Mouse (Mus musculus): Measurements from ENCODE around the gene Islr. TPM values are rescaled to one million over a fixed set of nuclear protein-coding genes. Genes with fewer than 3 reads are reported as not detected.
A peak's percentile ranks its signal among the peaks of the same experiment; 100 is the strongest.

The Islr gene
- polyA plus RNA-seq, 1 experiment from 2014 or later = 4.6 TPM

DNA sequence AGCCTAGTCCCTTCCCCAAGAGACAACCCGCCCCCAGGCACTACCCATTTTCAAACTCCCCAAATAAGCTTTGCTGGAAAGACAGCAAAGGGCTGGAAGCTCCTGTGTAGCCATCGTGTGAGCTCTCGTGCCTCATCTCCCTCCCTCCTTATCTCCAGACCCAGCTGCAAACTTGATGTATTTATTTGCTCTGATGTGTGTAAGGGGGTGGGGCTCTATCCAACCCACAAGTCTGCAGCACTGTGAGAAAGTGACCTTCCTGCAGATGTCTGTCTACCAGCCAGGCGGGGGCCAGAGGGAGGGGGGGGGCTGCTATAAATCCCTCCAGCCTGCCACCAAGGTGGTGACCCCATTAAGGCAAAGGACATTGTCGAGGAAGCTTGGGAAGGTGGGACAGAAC, 9.8 kb upstream of the Islr start:
- Histone ChIP-seq H3K4me3 (no peak overlapping the region), H3K4me1 (peaks cover 36% of the 10 kb centered on the region), H3K27me3 (ENCODE audit: poor library complexity, severe bottlenecking) (peaks cover 9% of the 10 kb centered on the region; the same call in 1 of the 2 replicates), H3K9me3 (no peaks in the 10 kb centered on the region), H3K27ac (no peak overlapping the region), H3K36me3 (replicated peaks) (no peaks in the 10 kb centered on the region)
- 43% methylated on average over 5 of the region's 5 CpGs for WGBS
- DNase-seq (ENCODE audit: extremely low spot score, low spot score) = no peak

DNA sequence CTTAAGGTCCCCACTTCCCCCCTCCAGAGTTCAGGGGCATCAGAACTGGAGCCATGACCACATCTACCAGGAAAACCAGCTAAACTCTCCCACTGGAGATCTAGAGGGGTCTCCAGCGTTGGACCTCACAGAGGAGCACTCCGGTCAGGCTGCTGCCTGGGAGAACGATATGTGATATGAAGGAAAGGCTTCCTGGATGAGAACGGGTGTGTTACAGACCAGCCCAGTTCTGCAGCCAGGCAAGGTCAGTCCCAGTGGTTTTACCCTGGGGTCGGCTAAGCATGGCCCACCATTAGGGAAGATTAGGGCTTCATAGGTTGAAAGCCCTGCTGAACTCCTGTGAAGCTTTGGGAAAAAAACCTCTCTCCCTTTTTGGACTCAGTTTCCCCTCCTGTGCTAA, 9.3 kb upstream of the Islr start:
- Histone ChIP-seq H3K9me3 (no peaks in the 10 kb centered on the region), H3K36me3 (replicated peaks) (no peaks in the 10 kb centered on the region), H3K4me3 (no peak overlapping the region), H3K27ac (0 out of 2 replicates have a peak overlapping the region, but pooled peaks have one; percentile 16), H3K27me3 (ENCODE audit: poor library complexity, severe bottlenecking) (peaks cover 9% of the 10 kb centered on the region; the same call in 1 of the 2 replicates), H3K4me1 (peaks cover 36% of the 10 kb centered on the region)
- WGBS = 77% methylated on average over 5 of the region's 5 CpGs
- DNase-seq (ENCODE audit: extremely low spot score, low spot score) = no peak

DNA sequence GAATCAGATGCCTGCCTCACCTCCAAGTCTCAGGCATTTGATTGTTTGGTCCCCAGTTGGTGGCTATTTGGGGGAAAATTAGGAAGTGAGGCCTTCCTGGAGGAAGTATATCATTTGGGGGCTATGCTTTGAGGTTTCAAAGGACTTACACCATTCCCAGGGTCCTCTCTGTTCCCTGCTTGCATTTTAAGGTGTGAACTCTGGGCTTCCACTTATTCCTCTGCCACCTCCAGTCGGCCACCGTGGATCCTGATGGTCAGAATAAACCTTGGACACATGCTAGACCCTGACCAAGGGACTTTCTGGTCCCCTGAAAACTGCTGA, 6.2 kb upstream of the Islr start:
- H3K27me3 ChIP-seq (ENCODE audit: poor library complexity, severe bottlenecking) = peaks cover 38% of the 10 kb centered on the region
- no peaks in the 10 kb centered on the region for H3K36me3 ChIP-seq (replicated peaks)
- H3K4me1 ChIP-seq = peaks cover 27% of the 10 kb centered on the region
- H3K27ac ChIP-seq = no peak overlapping the region
- H3K9me3 ChIP-seq = no peaks in the 10 kb centered on the region
- no peak for DNase-seq (ENCODE audit: extremely low spot score, low spot score)
- 93% methylated on average over 2 of the region's 2 CpGs for WGBS
- H3K4me3 ChIP-seq = no peak overlapping the region

DNA sequence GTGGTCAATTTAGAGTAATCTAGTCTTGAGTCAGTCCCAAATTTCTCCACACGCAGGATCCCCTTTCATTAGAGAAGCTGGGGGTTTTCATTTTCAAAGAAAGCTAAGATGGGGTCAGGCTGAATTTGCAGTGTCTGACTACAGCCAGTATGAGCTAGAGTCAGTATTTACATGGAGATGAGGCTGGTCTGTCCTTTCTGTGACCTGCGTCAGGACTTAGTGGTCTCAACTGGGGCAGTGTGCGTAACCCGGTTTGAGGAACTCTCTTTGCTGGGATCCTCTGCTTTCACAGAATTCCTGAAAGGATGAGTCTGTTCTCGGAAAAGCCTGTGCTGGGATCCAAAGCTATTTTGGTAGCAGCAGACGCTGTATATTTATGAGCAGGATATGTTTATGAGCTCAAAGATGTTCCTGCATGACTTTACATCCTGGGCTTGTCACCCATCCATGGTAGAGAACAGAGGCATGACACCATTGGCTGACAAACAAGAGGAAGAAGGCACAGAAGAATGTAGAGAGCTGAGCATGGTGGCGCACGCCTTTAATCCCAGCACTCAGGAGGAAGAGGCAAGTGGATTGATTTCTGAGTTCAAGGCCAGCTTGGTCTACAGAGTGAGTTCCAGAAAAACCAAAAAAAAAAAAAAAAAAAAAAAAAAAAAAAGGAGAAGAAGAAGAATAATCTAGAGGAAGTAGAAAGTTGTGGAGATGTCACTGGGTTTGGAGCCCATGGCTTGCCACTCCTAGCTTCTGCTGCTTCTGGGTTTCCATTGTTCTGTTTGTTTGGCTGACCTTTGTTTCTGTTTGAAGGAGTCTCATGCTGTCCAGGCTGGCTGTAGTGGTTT, 5.6 kb upstream of the Islr start:
- H3K27me3 ChIP-seq (ENCODE audit: poor library complexity, severe bottlenecking) = peaks cover 44% of the 10 kb centered on the region
- H3K36me3 ChIP-seq (replicated peaks) = no peaks in the 10 kb centered on the region
- no peak overlapping the region for H3K4me3 ChIP-seq
- DNase-seq (ENCODE audit: extremely low spot score, low spot score) = no peak
- peaks cover 30% of the 10 kb centered on the region for H3K4me1 ChIP-seq
- H3K9me3 ChIP-seq = no peaks in the 10 kb centered on the region
- WGBS = 78% methylated on average over 8 of the region's 8 CpGs
- H3K27ac ChIP-seq = no peak overlapping the region

DNA sequence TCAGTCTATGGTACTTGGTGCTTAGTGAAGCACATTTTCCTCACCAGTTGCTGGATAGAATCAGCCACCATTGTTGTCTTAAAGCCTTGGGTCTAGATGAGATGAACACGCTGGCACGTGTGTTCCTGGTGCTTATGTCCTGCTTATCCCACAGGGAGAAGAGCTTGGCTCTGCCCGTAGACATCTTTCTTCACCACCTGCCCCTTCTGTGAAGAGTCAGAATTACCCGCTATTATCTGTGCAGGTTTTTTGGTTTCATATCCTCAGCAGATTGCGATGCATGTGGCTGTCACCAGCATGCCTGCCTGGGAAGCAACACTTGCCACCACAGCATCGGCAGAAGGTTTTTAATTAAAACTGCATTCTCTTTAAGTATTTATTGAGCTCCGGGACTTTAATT, 1.9 kb upstream of the Islr start:
- H3K27me3 ChIP-seq (ENCODE audit: poor library complexity, severe bottlenecking) = peaks cover 71% of the 10 kb centered on the region
- 87% methylated on average over 7 of the region's 7 CpGs for WGBS
- peak; percentile 13 for DNase-seq (ENCODE audit: extremely low spot score, low spot score)

DNA sequence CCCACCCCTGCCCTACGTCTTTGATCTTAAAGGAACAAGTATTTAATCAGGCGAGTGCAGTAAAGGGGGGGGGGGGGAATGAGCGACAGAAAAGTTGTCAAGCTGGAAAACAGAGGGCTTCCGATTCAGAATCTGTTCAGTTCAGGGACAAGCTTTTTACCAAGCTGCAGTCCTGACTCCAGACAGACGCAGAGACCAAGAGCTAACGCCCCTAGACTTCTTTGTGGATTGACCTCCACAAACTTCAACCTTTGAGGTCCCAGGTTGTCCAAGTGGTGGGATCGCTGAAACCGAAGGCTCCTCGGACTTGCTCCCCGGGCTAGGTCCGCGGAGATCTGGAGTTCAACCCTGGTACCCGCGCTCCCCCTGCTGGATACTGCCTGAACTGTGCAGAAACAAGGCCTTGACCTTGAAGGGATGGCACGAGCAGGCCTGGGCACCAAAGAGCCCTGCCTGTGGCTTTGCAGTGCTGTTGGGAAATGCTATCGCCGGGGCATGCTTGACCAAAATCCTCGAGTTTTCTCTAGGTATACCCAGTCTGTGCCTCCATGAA, 418 bp upstream of the Islr start:
- 5% methylated on average over 18 of the region's 18 CpGs for WGBS
- Histone ChIP-seq H3K27me3 (ENCODE audit: poor library complexity, severe bottlenecking) (peaks cover 86% of the 10 kb centered on the region), H3K4me1 (peaks cover 62% of the 10 kb centered on the region), H3K27ac (peak overlapping the region; percentile 75), H3K9me3 (no peaks in the 10 kb centered on the region), H3K36me3 (replicated peaks) (no peaks in the 10 kb centered on the region), H3K4me3 (peak overlapping the region; percentile 50)
- peak; percentile 94 for DNase-seq (ENCODE audit: extremely low spot score, low spot score)

More for the DNA sequence above, 1.9 kb upstream of the Islr start:
- no peak overlapping the region for H3K27ac ChIP-seq
- H3K4me3 ChIP-seq = no peak overlapping the region
- H3K4me1 ChIP-seq = peaks cover 52% of the 10 kb centered on the region
- H3K36me3 ChIP-seq (replicated peaks) = no peaks in the 10 kb centered on the region
- no peaks in the 10 kb centered on the region for H3K9me3 ChIP-seq

DNA sequence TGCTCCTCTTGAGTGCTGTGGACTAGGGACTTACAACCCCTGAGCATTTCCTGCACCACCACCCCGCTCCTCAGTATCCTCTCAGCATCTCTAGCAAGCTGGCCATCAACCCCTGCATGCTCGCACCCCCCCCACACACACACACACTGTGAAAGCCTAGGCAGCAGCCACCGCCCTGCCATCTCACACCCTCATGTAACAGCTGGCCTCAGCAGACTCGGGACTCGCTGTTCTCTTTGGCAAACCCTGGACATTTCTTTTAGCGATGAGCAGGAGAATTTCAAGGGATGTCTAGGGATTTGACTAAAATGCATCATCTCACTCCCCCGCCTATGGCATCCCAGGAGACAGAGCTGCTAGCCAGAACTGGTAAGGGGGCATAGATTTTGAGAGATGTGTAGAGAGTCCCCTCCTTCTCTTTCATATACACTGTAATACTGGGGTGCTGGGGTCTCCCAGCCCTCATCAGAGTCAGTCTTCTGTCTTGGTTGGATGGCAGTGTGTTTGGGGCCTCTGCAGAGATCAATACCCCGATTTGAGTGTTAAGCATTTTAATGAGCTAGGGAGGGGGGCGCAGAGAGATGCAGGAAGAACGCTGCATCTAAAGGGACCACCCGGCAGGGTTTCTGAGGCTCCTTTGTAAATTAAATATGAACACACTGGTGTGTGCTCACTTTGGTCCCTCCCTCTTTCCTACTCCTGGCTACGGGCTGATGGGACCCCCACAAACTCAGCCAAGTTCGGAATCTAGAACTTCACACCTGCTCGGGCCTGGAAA, 1.2 kb downstream of the Islr start:
- peak overlapping the region; percentile 50 for H3K4me3 ChIP-seq
- DNase-seq (ENCODE audit: extremely low spot score, low spot score) = peak; percentile 36
- H3K4me1 ChIP-seq = peaks cover 79% of the 10 kb centered on the region
- no peaks in the 10 kb centered on the region for H3K36me3 ChIP-seq (replicated peaks)
- 2% methylated on average over 14 of the region's 14 CpGs for WGBS
- peaks cover 98% of the 10 kb centered on the region for H3K27me3 ChIP-seq (ENCODE audit: poor library complexity, severe bottlenecking)
- peak overlapping the region; percentile 75 for H3K27ac ChIP-seq
- H3K9me3 ChIP-seq = no peaks in the 10 kb centered on the region

DNA sequence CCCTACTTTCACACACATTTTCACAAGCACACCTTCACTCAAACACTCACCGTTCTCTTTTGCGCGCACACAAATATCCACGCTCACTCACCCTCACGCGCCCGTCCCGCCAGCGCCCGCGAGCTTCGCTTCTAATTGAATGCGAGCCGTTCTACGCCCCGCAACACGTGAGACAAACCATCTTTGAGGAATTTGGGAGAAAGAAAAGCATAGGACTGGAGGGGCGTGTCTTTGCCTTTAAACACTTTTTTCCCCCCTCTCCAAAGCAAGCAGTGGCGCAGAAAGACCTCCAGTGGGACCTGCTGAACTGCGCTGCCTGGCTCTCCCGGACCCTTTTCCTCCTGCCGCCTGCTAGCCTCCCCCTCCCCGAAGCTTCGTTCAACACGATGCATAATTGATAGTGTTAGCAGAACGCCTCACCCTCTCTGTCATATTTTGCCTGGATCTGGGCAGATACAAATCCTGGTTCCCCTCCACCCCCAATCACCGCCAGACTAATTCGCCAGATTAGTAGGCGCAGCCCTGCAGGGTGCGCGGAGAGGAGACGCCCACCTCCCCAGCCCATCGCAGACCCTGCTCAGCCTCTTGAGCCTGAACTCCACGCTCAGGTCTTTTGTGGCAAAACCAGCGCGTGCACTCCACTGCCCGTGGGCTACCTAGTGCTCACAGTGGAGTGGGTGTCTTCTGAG, 2.1 kb downstream of the Islr start:
- peak; percentile 54 for DNase-seq (ENCODE audit: extremely low spot score, low spot score)
- 1% methylated on average over 37 of the region's 37 CpGs for WGBS
- Histone ChIP-seq H3K4me1 (peaks cover 87% of the 10 kb centered on the region), H3K27me3 (ENCODE audit: poor library complexity, severe bottlenecking) (peaks cover 100% of the 10 kb centered on the region), H3K27ac (peak overlapping the region; percentile 75), H3K9me3 (no peaks in the 10 kb centered on the region), H3K4me3 (peak overlapping the region; percentile 50), H3K36me3 (replicated peaks) (no peaks in the 10 kb centered on the region)

DNA sequence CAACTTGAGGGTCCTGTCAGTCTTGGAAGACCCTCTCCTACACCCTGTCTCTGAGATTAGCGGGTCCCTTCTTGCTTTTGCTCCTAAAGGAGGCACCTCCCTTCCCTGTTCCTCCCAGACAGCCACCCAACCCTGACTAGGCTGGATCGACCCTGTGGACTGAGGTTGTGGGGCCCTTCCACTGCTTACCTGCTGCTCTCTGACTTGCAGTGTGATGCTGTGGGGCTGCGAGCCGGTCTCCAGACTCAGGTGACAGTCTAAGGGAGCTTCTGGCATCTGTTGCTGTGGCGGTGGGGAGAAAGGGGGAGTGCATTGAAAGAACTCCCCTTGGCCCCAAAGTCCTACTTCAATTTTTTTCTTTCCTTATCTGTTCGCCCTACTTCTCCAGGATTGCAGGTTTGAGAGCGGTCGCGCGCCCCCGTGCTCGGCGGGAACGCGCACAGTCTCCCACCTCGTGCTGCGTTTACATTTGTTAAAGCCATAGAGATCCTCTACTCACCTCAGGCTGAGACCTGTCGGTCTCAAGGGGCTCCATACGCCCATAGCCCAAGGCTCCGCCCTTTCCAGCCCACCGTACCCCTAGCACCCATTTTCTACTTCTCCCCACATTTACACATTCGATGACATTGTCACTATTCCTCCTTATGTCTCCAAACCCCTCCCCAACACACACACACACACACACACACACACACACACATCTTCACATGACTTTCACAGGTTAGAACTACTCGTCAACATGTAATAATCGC, 2.8 kb downstream of the Islr start:
- WGBS = 1% methylated on average over 24 of the region's 24 CpGs
- peak; percentile 34 for DNase-seq (ENCODE audit: extremely low spot score, low spot score)
- Histone ChIP-seq H3K4me3 (peak overlapping the region; percentile 50), H3K27me3 (ENCODE audit: poor library complexity, severe bottlenecking) (peaks cover 100% of the 10 kb centered on the region), H3K27ac (peak overlapping the region; percentile 75), H3K4me1 (peaks cover 91% of the 10 kb centered on the region), H3K36me3 (replicated peaks) (no peaks in the 10 kb centered on the region), H3K9me3 (no peaks in the 10 kb centered on the region)

DNA sequence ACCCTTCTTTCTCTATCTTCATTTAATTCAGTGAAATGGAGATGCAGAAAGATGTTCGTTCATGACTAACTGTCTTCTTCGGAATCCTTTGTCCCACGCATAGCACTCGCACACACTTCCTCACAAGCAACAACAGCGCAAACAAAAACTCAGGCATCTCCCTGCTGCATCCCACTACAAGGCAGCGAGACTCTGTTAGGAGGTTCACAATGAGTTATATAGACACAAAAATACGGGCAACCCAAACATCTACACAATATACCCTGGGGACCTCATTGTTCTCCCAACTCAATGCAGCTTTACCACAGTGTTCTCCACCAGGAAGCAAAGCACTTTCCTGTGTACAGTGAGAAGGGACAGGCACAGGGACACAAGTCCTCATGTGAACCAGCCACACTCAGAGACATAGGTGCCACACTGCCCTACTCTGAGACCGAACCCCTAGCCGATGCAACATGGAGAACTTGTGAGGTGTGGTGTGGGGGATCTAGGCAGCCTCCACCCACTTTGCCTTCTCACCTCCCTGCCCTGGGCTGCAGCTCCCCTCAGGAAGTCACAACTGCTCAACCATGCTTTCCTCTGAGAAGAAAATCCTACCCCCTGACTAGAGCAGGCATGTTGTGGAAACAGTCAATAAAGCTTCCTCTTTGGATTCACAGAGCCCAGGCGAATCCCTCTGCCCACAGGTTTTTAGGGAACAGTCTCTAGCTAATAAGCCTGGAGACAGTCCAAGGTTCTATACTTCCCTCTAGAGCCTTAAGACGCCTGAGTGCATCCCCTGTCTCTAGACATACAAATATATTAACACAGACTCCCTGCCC, 3.6 kb downstream of the Islr start:
- peak overlapping the region; percentile 50 for H3K4me3 ChIP-seq
- peaks cover 100% of the 10 kb centered on the region for H3K27me3 ChIP-seq (ENCODE audit: poor library complexity, severe bottlenecking)
- peak overlapping the region; percentile 75 for H3K27ac ChIP-seq
- H3K36me3 ChIP-seq (replicated peaks) = no peaks in the 10 kb centered on the region
- H3K4me1 ChIP-seq = peaks cover 99% of the 10 kb centered on the region
- 7% methylated on average over 11 of the region's 11 CpGs for WGBS
- H3K9me3 ChIP-seq = no peaks in the 10 kb centered on the region
- peak; percentile 30 for DNase-seq (ENCODE audit: extremely low spot score, low spot score)

DNA sequence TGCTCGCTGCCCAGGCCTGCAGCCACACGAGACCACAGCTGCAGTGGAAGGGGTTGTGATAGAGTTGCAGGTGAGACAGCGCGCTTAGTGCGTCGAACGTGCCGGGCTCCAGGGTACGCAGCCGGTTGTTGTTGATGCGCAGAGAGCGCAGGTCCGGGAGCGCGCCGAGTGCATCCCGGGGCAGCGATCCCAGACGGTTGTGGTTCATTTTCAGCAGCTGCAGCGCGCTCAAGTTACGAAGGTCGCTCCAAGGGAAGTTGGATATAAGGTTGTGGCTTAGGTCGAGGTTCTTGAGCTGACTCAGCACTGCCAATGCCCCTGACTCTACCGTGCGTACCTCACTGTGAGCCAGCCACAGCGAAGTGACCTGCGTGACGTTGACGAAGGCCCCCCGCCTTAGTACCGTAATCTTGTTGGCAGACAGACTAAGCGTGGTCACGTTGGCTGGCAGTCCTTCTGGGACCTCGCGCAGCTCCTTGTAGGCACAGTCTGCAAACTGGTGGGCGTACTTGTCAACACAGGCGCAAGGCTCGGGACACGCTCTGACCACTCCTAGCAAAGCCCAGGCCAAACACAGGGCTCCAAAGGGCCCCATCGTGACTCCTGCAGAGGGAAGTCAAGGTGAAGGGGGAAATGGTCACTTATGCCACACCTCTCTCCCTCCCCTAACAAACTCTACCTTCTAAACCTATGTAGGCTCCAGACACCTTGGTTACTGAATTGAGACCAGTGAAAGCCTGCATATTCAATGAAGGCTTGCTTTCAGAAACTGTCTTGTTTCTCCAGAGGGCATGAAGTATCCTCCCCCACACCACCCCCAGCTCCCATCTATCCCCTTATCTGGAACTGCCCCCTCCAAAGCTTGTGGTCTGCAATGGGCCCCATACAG, 4.5 kb downstream of the Islr start:
- H3K4me1 ChIP-seq = peaks cover 100% of the 10 kb centered on the region
- H3K36me3 ChIP-seq (replicated peaks) = no peaks in the 10 kb centered on the region
- H3K27me3 ChIP-seq (ENCODE audit: poor library complexity, severe bottlenecking) = peaks cover 100% of the 10 kb centered on the region
- no peaks in the 10 kb centered on the region for H3K9me3 ChIP-seq
- peak; percentile 47 for DNase-seq (ENCODE audit: extremely low spot score, low spot score)
- H3K4me3 ChIP-seq = peak overlapping the region; percentile 50
- WGBS = 1% methylated on average over 41 of the region's 41 CpGs
- peak overlapping the region; percentile 75 for H3K27ac ChIP-seq

Data from forebrain, embryonic 10.5 days (tissue).